18 mouse cellular contexts compared by ENCODE assay signal in the genomic region with DNA sequence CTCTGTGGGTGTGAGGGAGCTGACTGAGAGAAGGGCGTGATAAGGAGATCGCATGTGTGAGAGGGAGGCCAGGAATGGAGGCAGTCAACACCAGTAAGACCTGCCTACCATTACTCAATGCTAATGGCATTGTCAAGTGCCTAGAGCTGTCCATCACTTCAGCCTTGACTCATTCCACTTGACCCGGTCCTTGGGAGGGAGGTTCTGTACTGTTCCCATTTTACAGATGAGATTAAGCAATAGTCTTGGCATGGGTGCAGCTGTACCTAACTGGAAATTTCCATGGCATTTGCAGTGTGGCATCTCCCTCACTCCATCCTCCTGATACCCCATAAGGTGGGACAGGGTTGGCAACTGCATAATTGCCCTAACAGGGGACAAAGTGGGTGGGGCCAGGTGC.
"Had no signal": no experiment of that assay in that cellular context is flagged by ENCODE, and none has a peak within 500 bp of the region (broad histone marks: within the 10 kb centered on the region; RNA-seq: fewer than 3 reads in every experiment).

No protein-coding gene starts in this region.

- DNase-seq: kidney, adult 18-20 months; kidney, adult 9 months; kidney, postnatal 14 days; kidney, postnatal 4 days; left cerebral cortex, postnatal 4 days; liver, postnatal 0 days; lung, embryonic 14.5 days; right cerebral cortex, adult 18-20 months; right cerebral cortex, postnatal 14 days; right cerebral cortex, postnatal 4 days; thymus, postnatal 25 days had no signal

- H3K4me3 ChIP-seq: limb, embryonic 12.5 days; limb, embryonic 15.5 days; midbrain, embryonic 15.5 days had no signal

- H3K27ac ChIP-seq: limb, embryonic 12.5 days; limb, embryonic 15.5 days; liver, embryonic 14.5 days; macrophage had no signal

- H3K27me3 ChIP-seq: limb, embryonic 15.5 days had no signal

- H3K4me2 ChIP-seq: limb, embryonic 12.5 days; limb, embryonic 15.5 days; liver, embryonic 11.5 days; lung, embryonic 14.5 days; midbrain, embryonic 15.5 days had no signal

- ATAC-seq: liver, postnatal 0 days; lung, postnatal 0 days had no signal

- H3K9me3 ChIP-seq: midbrain, embryonic 15.5 days had no signal

- H3K9ac ChIP-seq: limb, embryonic 12.5 days; limb, embryonic 15.5 days; liver, embryonic 14.5 days; liver, postnatal 0 days; lung, embryonic 14.5 days; midbrain, embryonic 15.5 days had no signal

- H3K36me3 ChIP-seq: limb, embryonic 12.5 days; limb, embryonic 15.5 days; midbrain, embryonic 15.5 days had no signal
